Mouse (Mus musculus) thymus, adult 2 months (tissue): ENCODE data around the gene Acaca. TPM values are rescaled to one million over a fixed set of nuclear protein-coding genes. Genes with fewer than 3 reads are reported as not detected.

Source experiments
- DNase-seq: peaks from one replicate; pipeline ENCODE4 v3.0.0; 2021
- H3K27ac ChIP-seq: fragments of 200-500 bp; 2 replicates; pipeline ENCODE4 v1.5.1; 2012; ENCODE audit warnings: low read length, control low read depth; ENCODE audit not compliant: control insufficient read depth, insufficient read depth
- H3K27me3 ChIP-seq: fragments of 200-500 bp; 2 replicates; pipeline ENCODE4 v1.6.1; 2012; ENCODE audit warnings: mild to moderate bottlenecking, low read length, moderate library complexity, mixed read lengths; ENCODE audit not compliant: control insufficient read depth, insufficient read depth
- H3K36me3 ChIP-seq: fragments of 200-500 bp; 2 replicates; pipeline ENCODE4 v1.6.1; 2012; ENCODE audit warnings: mild to moderate bottlenecking, low read length, moderate library complexity; ENCODE audit not compliant: control insufficient read depth, insufficient read depth
- H3K4me1 ChIP-seq: fragments of 200-500 bp; replicated peaks from 2 replicates; pipeline ENCODE4 v1.6.1; 2012; ENCODE audit warnings: low read length; ENCODE audit not compliant: control insufficient read depth, insufficient read depth
- H3K4me3 ChIP-seq: fragments of 200-500 bp; 2 replicates; pipeline ENCODE4 v1.5.1; 2012; ENCODE audit warnings: mild to moderate bottlenecking, low read length, control low read depth, moderate library complexity; ENCODE audit not compliant: control insufficient read depth, insufficient read depth
- CTCF ChIP-seq: fragments of 200-500 bp; IDR thresholded peaks from 2 replicates; pipeline ENCODE4 v1.5.1; 2012; ENCODE audit warnings: mild to moderate bottlenecking, control low read depth, low read length, moderate library complexity, borderline replicate concordance; ENCODE audit not compliant: control insufficient read depth, poor library complexity, insufficient read depth; ENCODE audit errors: extremely low read depth
- POLR2A ChIP-seq: fragments of 200-500 bp; IDR thresholded peaks from 2 replicates; pipeline ENCODE4 v1.6.1; 2012; ENCODE audit warnings: mild to moderate bottlenecking, low read length, control low read depth, moderate library complexity; ENCODE audit not compliant: control insufficient read depth, poor library complexity, insufficient read depth; ENCODE audit errors: extremely low read depth
- WGBS: fragments of 180-500 bp; shearing (Covaris S2); methylation state at CpG from one replicate; pipeline ENCODE4 v1.1.7; 2018; 5-methylcytosine and 5-hydroxymethylcytosine counted together
- polyA plus RNA-seq: library from polyadenylated mRNA; depleted of rRNA; stranded (reverse); fragments of >200 nt; gene quantifications from 2 replicates; pipeline ENCODE4 v1.2.3, GENCODE M21; 2012

The Acaca gene
- polyA plus RNA-seq, 1 experiment: 25.3 TPM

- no peaks in the 10 kb centered on the region for H3K36me3 ChIP-seq
- H3K4me1 ChIP-seq: no peaks in the 10 kb centered on the region
- WGBS: 93% methylated on average over 5 of the region's 5 CpGs
- no peak for DNase-seq
- H3K4me3 ChIP-seq: no peak overlapping the region
- H3K27me3 ChIP-seq: no peaks in the 10 kb centered on the region
- TF ChIP-seq CTCF: no peak
- no peak for TF ChIP-seq POLR2A
- H3K27ac ChIP-seq: no peak overlapping the region
Measured at GRCm38 (mm10) chr11:84097251-84097998, 32.0 kb upstream of the Acaca start.

GRCm38 (mm10) chr11:84101182-84101581, 28.3 kb upstream of the Acaca start:
- Histone ChIP-seq H3K27ac (no peak overlapping the region), H3K4me3 (no peak overlapping the region), H3K4me1 (no peaks in the 10 kb centered on the region), H3K36me3 (no peaks in the 10 kb centered on the region; the same call in 1 of the 2 replicates), H3K27me3 (no peaks in the 10 kb centered on the region)
- TF ChIP-seq POLR2A (no peak), CTCF (no peak)
- no peak for DNase-seq

- DNase-seq: no peak
- Histone ChIP-seq H3K4me3 (no peak overlapping the region), H3K27ac (no peak overlapping the region), H3K4me1 (no peaks in the 10 kb centered on the region), H3K36me3 (no peaks in the 10 kb centered on the region; the same call in 1 of the 2 replicates), H3K27me3 (no peaks in the 10 kb centered on the region)
- TF ChIP-seq CTCF: no peak
- TF ChIP-seq POLR2A: no peak
- WGBS: 95% methylated on average over 6 of the region's 6 CpGs
Measured at GRCm38 (mm10) chr11:84104036-84104435, 25.4 kb upstream of the Acaca start.

GRCm38 (mm10) chr11:84107137-84107536, 22.3 kb upstream of the Acaca start:
- Histone ChIP-seq H3K27me3 (no peaks in the 10 kb centered on the region), H3K36me3 (no peaks in the 10 kb centered on the region; the same call in 1 of the 2 replicates), H3K4me3 (no peak overlapping the region), H3K4me1 (no peaks in the 10 kb centered on the region), H3K27ac (no peak overlapping the region)
- TF ChIP-seq CTCF: no peak
- no peak for TF ChIP-seq POLR2A
- WGBS: 70% methylated on average over 2 of the region's 2 CpGs
- no peak for DNase-seq

- H3K4me3 ChIP-seq: no peak overlapping the region
- no peaks in the 10 kb centered on the region for H3K4me1 ChIP-seq
- DNase-seq: no peak
- 95% methylated on average over 5 of the region's 5 CpGs for WGBS
- no peaks in the 10 kb centered on the region for H3K27me3 ChIP-seq
- 0 out of 2 replicates have a peak, but pooled peaks cover 3% of the 10 kb centered on the region for H3K36me3 ChIP-seq
- H3K27ac ChIP-seq: no peak overlapping the region
- TF ChIP-seq CTCF (no peak), POLR2A (no peak)
Measured at GRCm38 (mm10) chr11:84113623-84114022, 15.8 kb upstream of the Acaca start.

- TF ChIP-seq POLR2A (no peak), CTCF (no peak)
- 0 out of 2 replicates have a peak, but pooled peaks cover 9% of the 10 kb centered on the region for H3K36me3 ChIP-seq
- no peak overlapping the region for H3K27ac ChIP-seq
- H3K27me3 ChIP-seq: no peaks in the 10 kb centered on the region
- H3K4me3 ChIP-seq: no peak overlapping the region
- 99% methylated on average over 9 of the region's 9 CpGs for WGBS
- H3K4me1 ChIP-seq: no peaks in the 10 kb centered on the region
- DNase-seq: no peak
Measured at GRCm38 (mm10) chr11:84115646-84116045, 13.8 kb upstream of the Acaca start.

GRCm38 (mm10) chr11:84116221-84116620, 13.3 kb upstream of the Acaca start:
- Histone ChIP-seq H3K27ac (no peak overlapping the region), H3K4me3 (no peak overlapping the region), H3K36me3 (0 out of 2 replicates have a peak, but pooled peaks cover 11% of the 10 kb centered on the region), H3K4me1 (no peaks in the 10 kb centered on the region), H3K27me3 (no peaks in the 10 kb centered on the region)
- no peak for DNase-seq
- WGBS: 78% methylated on average over 2 of the region's 2 CpGs
- TF ChIP-seq POLR2A (no peak), CTCF (no peak)
